Mouse (Mus musculus) kidney, adult 2 months (tissue): Measurements from ENCODE around the gene Zfp385b.

Source experiments
- CTCF ChIP-seq: fragments of 200-500 bp; conservative IDR thresholded peaks from 2 replicates; pipeline ENCODE4 v1.5.1; 2011; ENCODE audit warnings: low read depth, mild to moderate bottlenecking, control low read depth, low read length, moderate library complexity, mixed read lengths; ENCODE audit not compliant: insufficient read depth, insufficient read length
- POLR2A ChIP-seq: fragments of 200-500 bp; IDR thresholded peaks from one replicate; pipeline ENCODE4 v1.6.1; 2011; ENCODE audit warnings: low read depth, low read length, control low read depth

- TF ChIP-seq POLR2A = no peak
- TF ChIP-seq CTCF = no peak
These were observed 6.8 kb upstream of the Zfp385b start for GRCm38 (mm10) chr2:77826133-77826828.
